ENCODE assay signal across 8 mouse cellular contexts in the genomic region with DNA sequence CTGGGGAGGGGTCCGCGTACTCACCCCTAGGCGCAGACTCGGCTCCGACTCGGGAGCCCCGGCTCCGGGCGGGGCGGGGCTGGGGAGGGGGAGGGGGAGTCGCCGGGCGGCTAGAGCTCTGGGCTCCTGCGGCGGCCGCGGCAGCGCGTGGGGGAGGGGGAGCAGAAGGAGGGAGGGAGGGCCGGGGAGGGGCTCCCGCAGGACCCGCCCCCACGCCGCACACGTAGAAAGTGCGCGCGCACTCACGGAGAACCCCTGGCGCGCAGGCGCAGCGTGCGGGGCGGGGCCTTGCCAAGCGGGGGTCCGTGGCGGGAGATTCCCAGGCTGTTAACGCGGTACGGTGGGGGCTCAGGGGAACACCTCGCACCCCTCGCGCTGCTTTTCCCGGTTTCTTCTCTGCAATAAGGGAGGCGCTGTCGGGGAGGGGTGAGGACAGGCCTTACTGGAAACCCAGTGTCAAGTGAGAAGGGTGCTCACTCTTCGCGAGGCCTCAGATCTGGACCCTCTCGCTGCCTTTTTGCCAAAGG. TPM values are rescaled to one million over a fixed set of nuclear protein-coding genes. Genes with fewer than 3 reads are reported as not detected.
DNase-seq lines count a peak whose midpoint lies in the region; ATAC-seq and TF ChIP-seq lines count a peak whose summit lies in the region.

A gene (plus strand): TSS at position 230 of the 527 bp plus-strand sequence.

- WGBS in forebrain, embryonic 14.5 days: under 1% methylated on average over 29 of the region's 50 CpGs
- WGBS in neural tube, embryonic 15.5 days: under 1% methylated on average over 29 of the region's 50 CpGs

- peaks cover 65% of the 10 kb centered on the region for H3K4me1 ChIP-seq in E14TG2a.4 (replicated peaks; ENCODE audit: low read depth, low read length)
- H3K4me1 ChIP-seq in forebrain, embryonic 14.5 days (ENCODE audit: control insufficient read depth, insufficient read depth, low read length): peaks cover 25% of the 10 kb centered on the region
- peaks cover 35% of the 10 kb centered on the region for H3K4me1 ChIP-seq in neural tube, embryonic 15.5 days

- H3K9me3 ChIP-seq in E14TG2a.4 (ENCODE audit: low read length): no peaks in the 10 kb centered on the region
- H3K9me3 ChIP-seq in forebrain, embryonic 14.5 days (replicated peaks; ENCODE audit: control insufficient read depth, low read length): no peaks in the 10 kb centered on the region
- H3K9me3 ChIP-seq in neural tube, embryonic 15.5 days (replicated peaks): no peaks in the 10 kb centered on the region

- H3K27me3 ChIP-seq in E14TG2a.4 (ENCODE audit: insufficient read depth, low read length): peaks cover 9% of the 10 kb centered on the region
- no peaks in the 10 kb centered on the region for H3K27me3 ChIP-seq in forebrain, embryonic 14.5 days (replicated peaks; ENCODE audit: control insufficient read depth, insufficient read depth, low read length)
- no peaks in the 10 kb centered on the region for H3K27me3 ChIP-seq in neural tube, embryonic 15.5 days (replicated peaks)

- peak within 1 kb of the TSS; percentile 90 for H3K4me2 ChIP-seq in forebrain, embryonic 14.5 days (ENCODE audit: low read length)
- peak within 1 kb of the TSS; percentile 76 for H3K4me2 ChIP-seq in neural tube, embryonic 15.5 days

- peak within 1 kb of the TSS; percentile 93 for H3K4me3 ChIP-seq in E14TG2a.4 (replicated peaks; ENCODE audit: low read length)
- peak within 1 kb of the TSS; percentile 96 for H3K4me3 ChIP-seq in forebrain, embryonic 14.5 days (ENCODE audit: low read depth, low read length)
- peak within 1 kb of the TSS; percentile 96 for H3K4me3 ChIP-seq in neural tube, embryonic 15.5 days (replicated peaks)

- DNase-seq in forebrain, embryonic 14.5 days (ENCODE audit: low spot score): peak; percentile 97
- peak; percentile 96 to 97 for DNase-seq in heart, postnatal 14 days
- DNase-seq in layer of hippocampus, adult 11-12 months (ENCODE audit: low spot score): peak; percentile 91
- peak; percentile 86 to 91 for DNase-seq in lung, adult 18-20 months
- peak; percentile 89 for DNase-seq in testis, postnatal 14 days (ENCODE audit: low spot score)

- intact Hi-C loops in heart, postnatal 14 days (cut with DNase I): no loop called here

- peaks cover 4% of the 10 kb centered on the region; the same call in 1 of the 2 replicates for H3K36me3 ChIP-seq in E14TG2a.4 (ENCODE audit: insufficient read depth, low read length)
- H3K36me3 ChIP-seq in forebrain, embryonic 14.5 days (ENCODE audit: control insufficient read depth, insufficient read depth, low read length): no peaks in the 10 kb centered on the region
- no peaks in the 10 kb centered on the region for H3K36me3 ChIP-seq in neural tube, embryonic 15.5 days

- no peak for TF ChIP-seq CTCF in E14TG2a.4 (conservative IDR thresholded peaks at IDR 0.05; ENCODE audit: low read length)

- ATAC-seq in cerebellum, adult (ENCODE audit: insufficient number of reproducible peaks, low FRiP score, low TSS enrichment): peak; percentile 59
- ATAC-seq in forebrain, embryonic 14.5 days: peak; percentile 91
- peak; percentile 89 for ATAC-seq in neural tube, embryonic 15.5 days (ENCODE audit: low FRiP score)

- peak within 1 kb of the TSS; percentile 95 for H3K9ac ChIP-seq in forebrain, embryonic 14.5 days (ENCODE audit: low read length)
- peak within 1 kb of the TSS; percentile 93 for H3K9ac ChIP-seq in neural tube, embryonic 15.5 days (replicated peaks)

- peak within 1 kb of the TSS; percentile 86 for H3K27ac ChIP-seq in forebrain, embryonic 14.5 days (ENCODE audit: low read depth, low read length)
- peak within 1 kb of the TSS; percentile 93 for H3K27ac ChIP-seq in neural tube, embryonic 15.5 days (replicated peaks)

RNA-seq across cellular contexts. Expression of the gene that starts here (rescaled TPM):
- 119 and 151 TPM in 2 replicates for polyA plus RNA-seq in forebrain, embryonic 14.5 days (2014; fragmentation: Nextera tagmentation; extraction: Ambion mirVana)
- 100 to 1,000 TPM; 116 to 123 TPM for total RNA-seq in heart, postnatal 14 days (2021)
- polyA plus RNA-seq in neural tube, embryonic 15.5 days (2015; fragmentation: Nextera tagmentation; extraction: Ambion mirVana): 129 and 132 TPM in 2 replicates

Comparison
In these comparisons a context has a peak if more than half of its experiments do, and no peak if none do; other contexts are left out.
1. Peak in every context shown above with its lines: DNase-seq, ATAC-seq, H3K4me3 ChIP-seq and H3K27ac ChIP-seq.